Mouse (Mus musculus): ENCODE measurements around the gene Cdca5.

DNA sequence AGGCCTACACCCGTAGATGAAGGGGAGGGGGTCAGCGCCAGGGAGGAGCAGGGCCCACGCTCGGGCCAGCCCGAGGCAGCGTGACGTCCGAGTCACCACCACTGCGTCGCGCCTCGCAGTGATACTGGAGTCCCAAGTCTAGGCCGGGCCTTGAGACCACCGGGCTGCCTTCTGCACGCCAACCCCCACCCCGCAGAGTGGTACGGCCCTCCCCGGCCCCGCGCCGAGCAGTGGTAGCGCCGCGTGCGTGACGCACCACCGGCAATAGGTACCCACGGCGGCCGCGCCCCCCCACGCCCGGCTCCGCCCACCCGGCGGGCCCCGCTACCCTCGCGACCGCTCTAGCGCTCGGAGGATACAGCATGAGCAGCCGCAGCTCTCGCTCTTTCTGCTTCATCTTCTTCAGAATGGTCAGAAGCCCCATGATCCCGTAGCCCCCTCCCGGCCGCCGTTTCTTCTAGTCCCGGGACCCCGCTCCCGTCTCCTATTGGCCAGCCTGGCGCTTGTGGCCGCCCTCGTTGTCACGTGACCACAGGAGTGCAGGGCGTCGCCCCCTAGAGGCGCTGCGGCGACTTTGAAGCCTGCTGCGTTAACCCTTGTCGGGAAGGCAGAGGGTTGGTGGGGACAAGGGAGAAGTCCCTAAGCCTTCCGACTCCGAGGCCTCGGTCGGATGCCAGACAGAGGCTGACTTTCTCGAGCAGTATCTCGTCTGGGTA is 56.1 kb downstream of the Cdca5 start, which contains the start of gene Batf2:
- no peak for TF ChIP-seq ZNF384 (IDR thresholded peaks at IDR 0.05; ENCODE audit: low read depth, low read length)
- no peak for TF ChIP-seq ZC3H11A (IDR thresholded peaks at IDR 0.05; ENCODE audit: borderline replicate concordance, low read depth, low read length)
